Mouse (Mus musculus) 3T3-L1 (cell line): Measurements from ENCODE around the gene Atp11b.
A peak's percentile ranks its signal among the peaks of the same experiment; 100 is the strongest.

ENCODE experiments used
- DNase-seq: peaks from one replicate; pipeline ENCODE4 v3.0.0-alpha.2; 2015; ENCODE audit warnings: low read depth, low spot score

Gene Atp11b

GRCm38 (mm10) chr3:35753825-35754767 lies at the start of gene Atp11b:
TSS of gene Atp11b (plus strand) at chr3:35754106.
- peak; percentile 69 for DNase-seq

- DNase-seq: no peak
Observed at GRCm38 (mm10) chr3:35704328-35704613, 49.6 kb upstream of the Atp11b start.

DNA sequence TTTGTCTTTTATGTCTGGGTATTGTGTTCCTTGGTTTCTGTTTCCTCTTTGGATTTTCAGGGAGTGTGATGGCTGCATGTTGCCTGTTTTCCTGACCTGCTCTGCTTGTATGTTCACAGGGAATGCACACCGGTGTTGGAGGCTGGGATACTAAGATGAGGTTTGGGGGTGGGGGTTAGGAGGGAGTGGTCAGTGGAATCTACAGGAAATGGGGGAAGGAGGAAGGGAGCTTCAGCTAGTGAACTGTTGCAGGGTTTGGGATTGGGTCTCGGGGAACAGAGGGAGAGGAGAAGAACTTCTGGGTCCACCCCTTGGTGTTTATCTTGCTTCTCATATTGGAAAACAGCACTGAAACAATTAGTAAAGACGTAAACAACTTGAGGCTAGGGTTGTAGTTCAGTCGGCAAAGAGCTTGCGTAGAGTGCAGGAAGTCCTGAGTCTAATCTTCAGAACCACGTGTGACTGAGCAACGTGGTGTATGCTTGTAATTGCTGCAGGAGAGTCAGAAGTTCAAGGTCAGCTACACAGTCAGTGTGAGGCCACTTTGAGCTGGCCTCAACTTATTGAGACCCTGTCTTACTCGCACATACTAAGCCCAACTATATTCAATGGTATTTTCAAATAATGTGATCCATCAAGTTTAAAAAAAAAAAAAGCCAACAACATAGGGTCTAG lies 34.2 kb upstream of the Atp11b start:
- DNase-seq: no peak

DNA sequence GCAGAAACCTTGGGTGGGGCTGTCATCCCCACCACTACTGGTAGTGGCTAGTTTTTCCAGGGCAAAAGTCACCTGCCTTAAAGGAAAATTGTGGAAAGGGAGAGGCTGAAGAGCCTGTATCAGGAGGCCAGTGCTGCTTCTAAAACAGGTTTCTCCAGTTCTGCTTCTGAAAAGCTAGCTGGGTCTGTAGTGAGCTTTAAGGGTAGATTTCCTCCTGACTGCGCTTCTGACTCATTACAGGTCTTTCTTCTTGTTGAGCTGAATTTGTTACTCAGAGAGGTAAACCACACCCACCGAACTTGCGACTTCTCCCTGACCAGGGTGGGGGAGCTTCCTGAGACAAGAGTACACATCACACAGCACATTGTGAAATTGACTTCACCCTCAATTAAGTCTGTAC lies 33.1 kb upstream of the Atp11b start:
- peak; percentile 34 for DNase-seq

DNA sequence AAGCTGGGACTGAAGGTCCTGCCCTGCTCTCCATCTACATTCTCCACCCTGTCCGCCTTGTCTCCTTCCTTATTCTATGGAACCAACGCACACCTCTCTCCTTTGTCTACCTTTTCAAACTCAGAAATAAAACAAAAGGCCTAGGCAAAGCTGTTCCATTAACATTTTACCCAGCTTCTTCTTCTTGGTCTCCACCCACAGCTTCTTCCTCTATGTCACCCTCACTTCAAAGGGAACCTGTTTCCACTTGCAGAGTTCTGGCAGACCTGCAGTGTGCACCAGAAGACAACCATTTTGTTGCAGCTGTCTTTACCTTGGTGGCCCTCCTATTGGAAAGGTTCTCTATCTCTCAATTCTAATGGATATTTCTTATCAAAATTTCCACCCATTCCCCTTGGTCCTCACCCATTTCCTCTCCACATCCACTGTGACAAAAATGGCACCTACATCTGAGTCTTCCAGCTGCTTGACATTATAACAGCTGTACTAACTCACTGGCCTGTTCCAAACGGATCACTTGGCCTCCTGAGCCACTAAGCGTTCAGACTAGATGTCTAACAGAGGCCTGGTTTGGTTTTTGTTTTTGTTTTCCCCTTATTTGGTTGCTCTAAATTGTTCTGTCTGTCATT lies 32.0 kb upstream of the Atp11b start:
- DNase-seq: no peak

DNA sequence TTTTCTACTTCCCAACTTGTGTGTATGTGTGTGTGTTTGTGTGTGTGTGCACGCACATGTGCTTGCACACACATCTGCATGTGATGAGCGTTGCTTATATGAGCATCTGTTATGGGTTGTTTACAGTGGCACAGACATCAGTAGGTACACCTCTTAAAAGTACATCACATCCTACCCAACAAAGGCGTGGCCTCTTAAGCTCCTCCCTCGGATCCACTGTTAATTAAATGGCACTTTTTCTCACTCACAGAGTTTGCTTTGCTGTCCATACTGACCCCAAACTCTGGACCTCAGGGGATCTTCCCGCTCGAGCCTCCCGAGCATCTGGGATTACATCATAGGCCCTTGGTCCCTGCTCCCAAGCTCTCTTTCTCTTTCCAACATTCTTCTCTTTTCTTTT lies 31.1 kb upstream of the Atp11b start:
- no peak for DNase-seq

GRCm38 (mm10) chr3:35723586-35724322 lies 30.2 kb upstream of the Atp11b start:
- no peak for DNase-seq

- DNase-seq: no peak
Observed at GRCm38 (mm10) chr3:35725096-35725495, 28.8 kb upstream of the Atp11b start.

GRCm38 (mm10) chr3:35726936-35727335 lies 27.0 kb upstream of the Atp11b start:
- no peak for DNase-seq

- DNase-seq: no peak
Observed at GRCm38 (mm10) chr3:35729490-35729889, 24.4 kb upstream of the Atp11b start.

GRCm38 (mm10) chr3:35731981-35732777 lies 21.7 kb upstream of the Atp11b start:
- no peak for DNase-seq

DNA sequence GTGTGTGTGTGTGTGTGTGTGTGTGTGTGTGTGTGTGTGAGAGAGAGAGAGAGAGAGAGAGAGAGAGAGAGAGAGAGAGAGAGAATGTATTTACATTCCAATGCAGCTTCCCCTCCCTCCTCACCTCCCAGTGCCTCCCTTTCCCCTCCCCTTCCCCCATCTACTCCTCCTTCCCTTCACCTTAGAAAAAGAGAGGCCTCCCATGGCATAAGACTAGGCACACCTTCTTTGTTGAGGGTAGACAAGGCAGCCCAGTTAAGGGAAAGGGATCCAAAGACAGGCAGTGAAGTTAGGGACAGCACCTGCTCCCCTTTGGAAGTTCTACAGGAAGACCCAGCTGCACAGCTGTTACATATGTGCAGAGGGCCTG lies 21.1 kb upstream of the Atp11b start:
- no peak for DNase-seq

DNA sequence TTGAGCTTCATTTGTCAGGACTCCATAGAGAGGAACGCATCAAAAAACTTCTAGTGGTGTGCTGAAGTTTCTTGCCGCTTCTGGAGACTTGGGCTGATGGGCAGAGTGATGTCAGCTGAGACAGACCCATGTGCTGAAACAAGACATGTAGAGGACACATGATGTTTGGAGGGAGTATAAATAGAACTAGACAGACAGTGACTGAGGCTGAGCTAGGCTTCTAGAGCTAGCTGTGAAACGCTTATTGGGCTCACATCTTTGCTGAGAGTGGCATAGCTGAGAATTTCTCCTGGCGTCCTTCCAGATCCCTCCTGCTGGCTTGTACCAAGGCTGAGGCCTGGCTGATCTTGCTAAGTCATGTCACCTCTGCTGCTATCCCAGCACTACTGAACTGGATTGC lies 19.4 kb upstream of the Atp11b start:
- peak; percentile 15 for DNase-seq

- DNase-seq: no peak
Observed at GRCm38 (mm10) chr3:35738071-35738470, 15.8 kb upstream of the Atp11b start.

DNA sequence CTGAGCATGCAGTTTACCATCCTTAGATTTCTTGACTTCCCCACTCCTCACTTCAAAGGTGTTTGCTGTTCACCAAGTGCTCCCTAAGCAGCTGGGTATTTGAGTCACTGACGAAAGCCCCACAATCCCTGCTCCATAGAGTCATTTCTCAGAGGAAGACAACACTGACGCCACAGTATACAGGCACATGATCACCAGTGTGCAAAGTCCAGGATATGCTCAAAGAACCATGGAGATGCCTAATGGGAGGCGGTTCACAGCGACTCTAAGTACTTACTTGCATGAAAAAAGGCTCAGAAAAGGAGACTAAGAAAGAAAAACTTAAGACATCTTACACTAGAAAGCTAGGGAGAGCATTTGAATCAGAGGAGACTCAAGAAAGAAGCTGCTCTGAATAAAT lies 8.9 kb upstream of the Atp11b start:
- DNase-seq: no peak

DNA sequence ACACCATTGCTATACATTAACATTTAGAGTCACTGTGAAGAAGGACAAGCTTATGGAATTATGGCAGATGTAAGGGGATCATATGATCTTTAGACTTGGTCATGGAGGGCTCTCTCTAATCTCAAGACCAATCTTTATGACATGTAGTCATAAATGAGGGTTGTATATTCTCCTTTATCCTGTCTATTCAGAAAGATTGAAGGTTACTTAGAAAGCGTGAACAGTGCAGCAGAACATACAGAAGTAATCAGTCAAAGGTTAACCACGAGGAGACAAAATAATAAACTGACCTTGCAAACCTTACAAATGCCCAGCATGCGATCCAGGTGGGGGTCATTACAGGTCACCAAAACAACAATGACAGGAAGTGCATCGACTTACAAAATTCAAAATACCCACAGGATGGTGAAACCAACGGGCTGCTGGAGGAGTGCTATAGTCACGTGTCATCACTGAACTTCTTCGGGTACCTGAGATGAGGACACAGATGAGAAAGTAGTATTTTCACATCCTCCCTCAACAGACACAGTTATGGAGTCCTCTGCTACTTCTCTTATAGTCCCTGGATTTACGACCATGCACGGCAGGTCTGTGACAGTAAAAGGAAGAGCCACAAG lies 7.0 kb upstream of the Atp11b start:
- DNase-seq: no peak

GRCm38 (mm10) chr3:35750286-35750685 lies 3.6 kb upstream of the Atp11b start:
- DNase-seq: peak; percentile 43

DNA sequence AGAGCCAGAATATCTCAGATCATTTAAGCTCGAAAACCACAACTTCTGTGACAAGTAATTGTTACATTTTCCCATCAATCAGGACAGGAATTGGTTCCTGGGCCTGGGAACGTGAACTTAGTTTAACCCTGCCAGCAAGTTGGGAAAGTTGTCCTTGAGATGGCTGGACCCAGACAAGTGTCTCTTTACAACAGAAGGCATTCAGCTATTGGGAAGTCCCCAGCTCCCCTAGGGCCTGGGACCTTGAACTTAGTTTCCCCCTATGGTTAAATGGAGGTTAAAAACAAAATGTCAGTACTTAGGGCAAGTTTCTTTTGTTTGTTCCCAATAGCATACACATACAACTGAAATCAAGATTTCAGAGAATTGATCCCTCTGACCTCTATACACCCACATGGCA lies 2.2 kb upstream of the Atp11b start:
- DNase-seq: no peak

GRCm38 (mm10) chr3:35762735-35763134 lies 8.8 kb downstream of the Atp11b start:
- DNase-seq: no peak
